Mouse (Mus musculus): ENCODE data around the gene Efcab6. TPM values are rescaled to one million over a fixed set of nuclear protein-coding genes. Genes with fewer than 3 reads are reported as not detected.

Gene Efcab6
- polyA plus RNA-seq, 1 experiment from 2014 or later, result 0.20 TPM

- Histone ChIP-seq H3K4me2 (ENCODE audit: low read depth, low read length, severe bottlenecking) (no peak overlapping the region), H3K9me3 (ENCODE audit: control insufficient read depth, low read length) (no peaks in the 10 kb centered on the region), H3K27me3 (ENCODE audit: control insufficient read depth, insufficient read depth, low read length) (0 out of 2 replicates have a peak, but pooled peaks cover 2% of the 10 kb centered on the region), H3K36me3 (ENCODE audit: control insufficient read depth, insufficient read depth, low read length) (no peaks in the 10 kb centered on the region), H3K4me3 (ENCODE audit: low read depth, low read length) (no peak overlapping the region), H3K9ac (ENCODE audit: low read length) (no peak overlapping the region), H3K27ac (ENCODE audit: low read depth, low read length) (no peak overlapping the region), H3K4me1 (replicated peaks; ENCODE audit: control insufficient read depth, insufficient read depth, low read length) (peaks cover 18% of the 10 kb centered on the region)
- peak; percentile 51; the same call in 1 of the 2 replicates for ATAC-seq (replicated peaks; ENCODE audit: low FRiP score)
- no peak for DNase-seq (ENCODE audit: low spot score)
- 33% methylated on average over 8 of the region's 8 CpGs for WGBS
Observed at GRCm38 (mm10) chr15:83846592-83846991, 218.6 kb downstream of the Efcab6 start.

DNA sequence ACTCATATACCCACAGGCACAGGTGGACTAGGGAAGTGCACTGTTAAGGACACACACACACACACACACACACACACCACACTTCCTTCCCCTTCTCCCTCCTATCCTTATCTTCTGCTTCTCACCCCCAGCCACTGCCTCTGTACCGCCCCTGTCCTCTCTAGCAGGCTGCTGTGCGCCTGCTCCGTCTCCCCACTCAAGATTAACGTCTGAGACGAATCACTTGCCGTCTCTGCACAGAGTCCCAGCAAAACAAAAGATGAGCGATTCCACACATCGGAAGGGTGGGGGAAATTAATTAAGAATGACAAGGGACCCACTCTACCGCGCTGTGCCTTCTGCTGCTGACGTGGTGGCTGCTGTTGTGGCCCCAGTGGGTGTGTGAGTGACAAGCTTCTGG, 219.4 kb downstream of the Efcab6 start:
- Histone ChIP-seq H3K4me2 (ENCODE audit: low read depth, low read length, severe bottlenecking) (no peak overlapping the region), H3K27me3 (ENCODE audit: control insufficient read depth, insufficient read depth, low read length) (0 out of 2 replicates have a peak, but pooled peaks cover 2% of the 10 kb centered on the region), H3K27ac (ENCODE audit: low read depth, low read length) (no peak overlapping the region), H3K9me3 (ENCODE audit: control insufficient read depth, low read length) (no peaks in the 10 kb centered on the region), H3K4me3 (ENCODE audit: low read depth, low read length) (no peak overlapping the region), H3K4me1 (replicated peaks; ENCODE audit: control insufficient read depth, insufficient read depth, low read length) (peaks cover 18% of the 10 kb centered on the region), H3K9ac (ENCODE audit: low read length) (no peak overlapping the region), H3K36me3 (ENCODE audit: control insufficient read depth, insufficient read depth, low read length) (no peaks in the 10 kb centered on the region)
- no peak for ATAC-seq (replicated peaks; ENCODE audit: low FRiP score)
- DNase-seq (ENCODE audit: low spot score), result no peak
- 44% methylated on average over 11 of the region's 11 CpGs for WGBS

DNA sequence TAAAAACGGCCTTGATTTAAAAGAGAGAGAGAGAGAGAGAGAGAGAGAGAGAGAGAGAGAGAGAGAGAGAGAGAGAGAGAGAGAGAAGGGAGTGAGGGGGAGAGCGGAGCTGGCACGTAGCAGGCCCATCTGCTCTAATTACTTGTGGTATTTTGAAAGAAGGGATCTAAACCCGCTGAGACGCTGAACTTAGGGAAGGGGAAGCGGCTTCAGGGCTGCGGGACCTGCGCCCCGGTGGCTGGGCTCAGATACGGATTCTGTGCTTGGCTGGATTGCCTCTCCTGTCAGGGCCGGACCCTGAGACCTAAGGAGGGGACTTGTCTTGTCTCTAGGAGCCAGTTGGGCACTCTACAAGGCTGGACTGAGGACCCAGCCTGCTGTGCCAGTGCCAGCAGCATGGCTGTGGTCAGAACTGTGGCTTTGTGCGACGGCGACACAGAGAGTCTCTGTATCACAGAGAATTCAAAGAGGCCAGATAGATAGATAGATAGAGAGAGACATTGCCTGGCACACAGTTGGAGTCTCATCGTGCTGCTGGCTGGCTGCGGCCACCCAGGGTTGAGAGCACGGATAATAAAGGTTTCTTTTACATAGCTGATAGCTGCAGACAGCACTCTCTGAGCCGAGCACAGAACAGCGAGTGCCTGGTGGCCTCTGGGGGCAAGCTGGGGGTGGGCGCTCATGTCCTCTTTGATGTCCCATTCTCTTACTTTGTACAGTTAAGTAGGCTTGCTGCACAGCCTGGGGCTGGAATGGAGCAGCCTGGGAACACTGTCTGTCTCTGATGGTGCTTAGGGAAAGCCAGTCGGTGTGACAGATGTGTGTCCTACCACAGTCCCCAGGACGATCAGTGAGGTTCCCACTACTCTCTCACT, 222.0 kb downstream of the Efcab6 start:
- WGBS, result 25% methylated on average over 22 of the region's 22 CpGs
- no peak overlapping the region; the same call in 1 of the 2 replicates for H3K9ac ChIP-seq (ENCODE audit: low read length)
- peaks cover 18% of the 10 kb centered on the region for H3K4me1 ChIP-seq (replicated peaks; ENCODE audit: control insufficient read depth, insufficient read depth, low read length)
- peak overlapping the region; percentile 8; the same call in 1 of the 2 replicates for H3K4me2 ChIP-seq (ENCODE audit: low read depth, low read length, severe bottlenecking)
- no peak for DNase-seq (ENCODE audit: low spot score)
- H3K36me3 ChIP-seq (ENCODE audit: control insufficient read depth, insufficient read depth, low read length), result no peaks in the 10 kb centered on the region
- no peak for ATAC-seq (replicated peaks; ENCODE audit: low FRiP score)
- H3K4me3 ChIP-seq (ENCODE audit: low read depth, low read length), result no peak overlapping the region
- 0 out of 2 replicates have a peak, but pooled peaks cover 2% of the 10 kb centered on the region for H3K27me3 ChIP-seq (ENCODE audit: control insufficient read depth, insufficient read depth, low read length)
- no peak overlapping the region for H3K27ac ChIP-seq (ENCODE audit: low read depth, low read length)
- H3K9me3 ChIP-seq (ENCODE audit: control insufficient read depth, low read length), result no peaks in the 10 kb centered on the region

- Histone ChIP-seq H3K9ac (ENCODE audit: low read length) (no peak overlapping the region), H3K27ac (ENCODE audit: low read depth, low read length) (no peak overlapping the region), H3K36me3 (ENCODE audit: control insufficient read depth, insufficient read depth, low read length) (no peaks in the 10 kb centered on the region), H3K4me2 (ENCODE audit: low read depth, low read length, severe bottlenecking) (no peak overlapping the region), H3K9me3 (ENCODE audit: control insufficient read depth, low read length) (no peaks in the 10 kb centered on the region), H3K27me3 (ENCODE audit: control insufficient read depth, insufficient read depth, low read length) (0 out of 2 replicates have a peak, but pooled peaks cover 2% of the 10 kb centered on the region), H3K4me1 (replicated peaks; ENCODE audit: control insufficient read depth, insufficient read depth, low read length) (peaks cover 18% of the 10 kb centered on the region), H3K4me3 (ENCODE audit: low read depth, low read length) (no peak overlapping the region)
- no peak for ATAC-seq (replicated peaks; ENCODE audit: low FRiP score)
- 77% methylated on average over 12 of the region's 12 CpGs for WGBS
- no peak for DNase-seq (ENCODE audit: low spot score)
Observed at GRCm38 (mm10) chr15:83842419-83842818, 222.8 kb downstream of the Efcab6 start.

GRCm38 (mm10) chr15:83840950-83841719, 224.0 kb downstream of the Efcab6 start:
- 83% methylated on average over 10 of the region's 10 CpGs for WGBS

GRCm38 (mm10) chr15:83832265-83832664, 232.9 kb downstream of the Efcab6 start:
- Histone ChIP-seq H3K27ac (ENCODE audit: low read depth, low read length) (no peak overlapping the region), H3K4me3 (ENCODE audit: low read depth, low read length) (no peak overlapping the region), H3K4me1 (replicated peaks; ENCODE audit: control insufficient read depth, insufficient read depth, low read length) (no peaks in the 10 kb centered on the region), H3K4me2 (ENCODE audit: low read depth, low read length, severe bottlenecking) (no peak overlapping the region), H3K9ac (ENCODE audit: low read length) (no peak overlapping the region), H3K9me3 (ENCODE audit: control insufficient read depth, low read length) (no peaks in the 10 kb centered on the region), H3K27me3 (ENCODE audit: control insufficient read depth, insufficient read depth, low read length) (no peaks in the 10 kb centered on the region), H3K36me3 (ENCODE audit: control insufficient read depth, insufficient read depth, low read length) (no peaks in the 10 kb centered on the region; the same call in 1 of the 2 replicates)
- WGBS, result 75% methylated on average over 6 of the region's 6 CpGs
- DNase-seq (ENCODE audit: low spot score) (no peak), ATAC-seq (replicated peaks; ENCODE audit: low FRiP score) (no peak)

More at GRCm38 (mm10) chr15:83840950-83841719, 224.0 kb downstream of the Efcab6 start:
- no peak for DNase-seq (ENCODE audit: low spot score)
- H3K4me1 ChIP-seq (replicated peaks; ENCODE audit: control insufficient read depth, insufficient read depth, low read length), result peaks cover 15% of the 10 kb centered on the region
- H3K27me3 ChIP-seq (ENCODE audit: control insufficient read depth, insufficient read depth, low read length), result 0 out of 2 replicates have a peak, but pooled peaks cover 2% of the 10 kb centered on the region
- no peaks in the 10 kb centered on the region for H3K36me3 ChIP-seq (ENCODE audit: control insufficient read depth, insufficient read depth, low read length)
- H3K27ac ChIP-seq (ENCODE audit: low read depth, low read length), result no peak overlapping the region
- no peaks in the 10 kb centered on the region for H3K9me3 ChIP-seq (ENCODE audit: control insufficient read depth, low read length)
- no peak overlapping the region for H3K4me2 ChIP-seq (ENCODE audit: low read depth, low read length, severe bottlenecking)
- ATAC-seq (replicated peaks; ENCODE audit: low FRiP score), result no peak
- H3K9ac ChIP-seq (ENCODE audit: low read length), result no peak overlapping the region
- no peak overlapping the region for H3K4me3 ChIP-seq (ENCODE audit: low read depth, low read length)

DNA sequence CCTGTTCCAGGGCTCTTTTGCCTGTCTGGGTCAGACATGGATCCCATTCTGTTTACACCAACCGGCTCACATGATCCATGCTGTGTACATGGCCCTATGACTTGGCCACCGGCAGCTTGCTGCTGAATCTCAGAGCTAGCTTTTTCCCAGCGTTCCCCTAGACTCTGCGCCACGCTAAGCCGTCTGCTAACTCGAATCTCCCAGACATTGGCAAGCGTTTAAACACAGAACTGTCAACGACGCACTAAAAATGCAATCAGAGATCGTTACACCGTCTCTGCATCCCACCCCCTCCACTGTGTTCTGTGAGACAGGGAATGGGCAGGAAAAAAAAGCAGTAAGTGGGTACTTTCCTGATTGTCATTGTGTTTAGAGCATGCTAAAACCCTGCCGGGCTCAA, 236.0 kb downstream of the Efcab6 start:
- Histone ChIP-seq H3K4me2 (ENCODE audit: low read depth, low read length, severe bottlenecking) (no peak overlapping the region), H3K36me3 (ENCODE audit: control insufficient read depth, insufficient read depth, low read length) (no peaks in the 10 kb centered on the region; the same call in 1 of the 2 replicates), H3K4me3 (ENCODE audit: low read depth, low read length) (no peak overlapping the region), H3K9me3 (ENCODE audit: control insufficient read depth, low read length) (no peaks in the 10 kb centered on the region), H3K27me3 (ENCODE audit: control insufficient read depth, insufficient read depth, low read length) (no peaks in the 10 kb centered on the region), H3K9ac (ENCODE audit: low read length) (no peak overlapping the region), H3K27ac (ENCODE audit: low read depth, low read length) (no peak overlapping the region), H3K4me1 (replicated peaks; ENCODE audit: control insufficient read depth, insufficient read depth, low read length) (no peaks in the 10 kb centered on the region)
- DNase-seq (ENCODE audit: low spot score) (no peak), ATAC-seq (replicated peaks; ENCODE audit: low FRiP score) (no peak)
- 84% methylated on average over 13 of the region's 13 CpGs for WGBS

GRCm38 (mm10) chr15:83828011-83828410, 237.2 kb downstream of the Efcab6 start:
- H3K9ac ChIP-seq (ENCODE audit: low read length), result no peak overlapping the region
- no peak overlapping the region for H3K4me3 ChIP-seq (ENCODE audit: low read depth, low read length)
- H3K4me1 ChIP-seq (replicated peaks; ENCODE audit: control insufficient read depth, insufficient read depth, low read length), result no peaks in the 10 kb centered on the region
- no peak for DNase-seq (ENCODE audit: low spot score)
- no peak overlapping the region for H3K4me2 ChIP-seq (ENCODE audit: low read depth, low read length, severe bottlenecking)
- no peak overlapping the region for H3K27ac ChIP-seq (ENCODE audit: low read depth, low read length)
- ATAC-seq (replicated peaks; ENCODE audit: low FRiP score), result no peak
- no peaks in the 10 kb centered on the region for H3K9me3 ChIP-seq (ENCODE audit: control insufficient read depth, low read length)
- 86% methylated on average over 8 of the region's 8 CpGs for WGBS
- no peaks in the 10 kb centered on the region; the same call in 1 of the 2 replicates for H3K36me3 ChIP-seq (ENCODE audit: control insufficient read depth, insufficient read depth, low read length)
- no peaks in the 10 kb centered on the region for H3K27me3 ChIP-seq (ENCODE audit: control insufficient read depth, insufficient read depth, low read length)
